Mouse (Mus musculus) heart, postnatal 0 days (tissue): ENCODE measurements around the gene Mrpl33.

ENCODE experiments used
- CTCF ChIP-seq: IDR thresholded peaks from 2 replicates; pipeline ENCODE4 v1.5.1; 2016; ENCODE audit warnings: antibody characterized with exemption, control low read depth, low read depth
- EP300 ChIP-seq: IDR thresholded peaks from 2 replicates; pipeline ENCODE4 v1.6.1; 2016; ENCODE audit warnings: antibody characterized with exemption, low read depth

- no peak for TF ChIP-seq EP300
- no peak for TF ChIP-seq CTCF
Measured at GRCm38 (mm10) chr5:31646574-31646973, 49.8 kb downstream of the Mrpl33 start.
